Comparison of ENCODE assay signal across 23 mouse cellular contexts in the genomic region with DNA sequence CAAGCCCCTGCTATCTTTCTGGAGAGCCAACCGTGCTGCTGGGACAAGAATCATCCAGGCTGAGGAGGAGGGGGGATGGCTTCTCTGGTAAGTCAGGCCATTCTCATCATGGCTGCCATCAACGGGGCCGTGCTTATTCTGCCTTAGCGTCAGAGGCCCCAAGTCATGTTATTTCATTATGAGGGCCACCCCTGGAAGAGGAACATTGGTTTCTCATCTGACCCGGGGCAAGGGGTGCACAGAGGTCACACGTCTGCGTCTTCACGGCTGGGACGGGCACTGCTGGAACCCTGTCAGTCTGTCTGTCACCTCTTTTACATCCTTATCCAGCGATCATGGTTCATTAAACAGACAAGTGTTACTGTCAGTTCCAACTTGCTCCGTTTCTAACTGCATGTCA.
"Had no signal": no experiment of that assay in that cellular context is flagged by ENCODE, and none has a peak within 500 bp of the region (broad histone marks: within the 10 kb centered on the region; RNA-seq: fewer than 3 reads in every experiment).

No protein-coding gene starts in this region.

- H3K9me3 ChIP-seq: limb, embryonic 10.5 days; limb, embryonic 13.5 days; liver, embryonic 12.5 days; liver, embryonic 15.5 days; lung, embryonic 15.5 days; megakaryocyte, embryonic 14.5 days; neural tube, embryonic 13.5 days; stomach, embryonic 15.5 days had no signal

- ATAC-seq: liver, embryonic 12.5 days had no signal

- H3K27ac ChIP-seq: kidney, postnatal 0 days; layer of hippocampus, adult 2 months; limb, embryonic 10.5 days; limb, embryonic 13.5 days; liver, embryonic 12.5 days; liver, embryonic 15.5 days; lung, embryonic 15.5 days; neural tube, embryonic 13.5 days; stomach, embryonic 15.5 days had no signal

- H3K4me3 ChIP-seq: layer of hippocampus, adult 2 months; limb, embryonic 10.5 days; limb, embryonic 13.5 days; liver, embryonic 12.5 days; liver, embryonic 15.5 days; lung, embryonic 15.5 days; megakaryocyte, embryonic 14.5 days; myocyte; neural tube, embryonic 13.5 days; stomach, embryonic 15.5 days had no signal

- H3K4me2 ChIP-seq: limb, embryonic 13.5 days; liver, embryonic 12.5 days; liver, embryonic 15.5 days; lung, embryonic 15.5 days; neural tube, embryonic 13.5 days; stomach, embryonic 15.5 days had no signal

- DNase-seq: kidney, adult 2 months; kidney, postnatal 25 days; layer of hippocampus, adult 9-11 months; liver; lung, adult 18-20 months; lung, postnatal 10 days; lung, postnatal 36 days; midbrain, embryonic 14.5 days; retina, postnatal 1 day; right cerebral cortex, postnatal 25 days; spleen, adult 18-20 months; thymus, postnatal 25 days had no signal

- H3K27me3 ChIP-seq: limb, embryonic 13.5 days; liver, embryonic 12.5 days; liver, embryonic 15.5 days; lung, embryonic 15.5 days; neural tube, embryonic 13.5 days; stomach, embryonic 15.5 days had no signal

- H3K4me1 ChIP-seq: limb, embryonic 13.5 days; lung, embryonic 15.5 days; megakaryocyte, embryonic 14.5 days; stomach, embryonic 15.5 days had no signal

- H3K36me3 ChIP-seq: limb, embryonic 10.5 days; limb, embryonic 13.5 days; liver, embryonic 12.5 days; liver, embryonic 15.5 days; lung, embryonic 15.5 days; neural tube, embryonic 13.5 days; stomach, embryonic 15.5 days had no signal

- H3K9ac ChIP-seq: limb, embryonic 13.5 days; liver, embryonic 12.5 days; liver, embryonic 15.5 days; lung, embryonic 15.5 days; neural tube, embryonic 13.5 days; stomach, embryonic 15.5 days had no signal
